Mouse (Mus musculus): ENCODE results near the gene Rtn3.

GRCm38 (mm10) chr19:7424590-7425397 lies 58.3 kb downstream of the Rtn3 start:
- TF ChIP-seq CTCF (IDR thresholded peaks at IDR 0.05; ENCODE audit: low read depth, low read length): no peak
- no peak for TF ChIP-seq POLR2A (IDR thresholded peaks at IDR 0.05; ENCODE audit: extremely low read depth, insufficient read depth, low read length)

Data from liver, adult 2 months (tissue).